Mouse (Mus musculus) cerebellum, postnatal 14 days (tissue): ENCODE data around the gene Msantd1.

ENCODE experiments used
- DNase-seq, 2 experiments: peaks; one replicate each; pipeline ENCODE4 v3.0.0; 2021; ENCODE audit warnings: mixed read lengths in 2 of 2

The Msantd1 gene

DNA sequence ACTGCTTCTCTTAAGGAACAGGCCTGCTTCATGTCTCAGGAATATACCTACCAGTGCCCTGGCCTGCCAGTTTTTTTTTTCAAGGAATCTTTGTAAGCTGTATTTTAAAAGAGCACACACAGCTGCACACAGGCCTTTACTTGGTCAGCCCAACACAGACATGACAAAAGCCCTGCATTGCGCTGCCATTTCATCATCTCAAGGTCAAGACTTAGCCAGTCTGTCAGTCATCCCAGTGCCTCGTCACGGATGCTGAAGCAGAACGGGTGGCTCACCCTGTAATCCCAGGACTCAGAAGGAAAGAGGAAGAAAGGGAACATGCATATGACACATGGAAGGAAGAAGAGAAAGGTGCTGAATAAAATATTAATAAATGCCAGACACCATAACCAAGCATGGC lies 19.8 kb downstream of the Msantd1 start:
- no peak for DNase-seq

DNA sequence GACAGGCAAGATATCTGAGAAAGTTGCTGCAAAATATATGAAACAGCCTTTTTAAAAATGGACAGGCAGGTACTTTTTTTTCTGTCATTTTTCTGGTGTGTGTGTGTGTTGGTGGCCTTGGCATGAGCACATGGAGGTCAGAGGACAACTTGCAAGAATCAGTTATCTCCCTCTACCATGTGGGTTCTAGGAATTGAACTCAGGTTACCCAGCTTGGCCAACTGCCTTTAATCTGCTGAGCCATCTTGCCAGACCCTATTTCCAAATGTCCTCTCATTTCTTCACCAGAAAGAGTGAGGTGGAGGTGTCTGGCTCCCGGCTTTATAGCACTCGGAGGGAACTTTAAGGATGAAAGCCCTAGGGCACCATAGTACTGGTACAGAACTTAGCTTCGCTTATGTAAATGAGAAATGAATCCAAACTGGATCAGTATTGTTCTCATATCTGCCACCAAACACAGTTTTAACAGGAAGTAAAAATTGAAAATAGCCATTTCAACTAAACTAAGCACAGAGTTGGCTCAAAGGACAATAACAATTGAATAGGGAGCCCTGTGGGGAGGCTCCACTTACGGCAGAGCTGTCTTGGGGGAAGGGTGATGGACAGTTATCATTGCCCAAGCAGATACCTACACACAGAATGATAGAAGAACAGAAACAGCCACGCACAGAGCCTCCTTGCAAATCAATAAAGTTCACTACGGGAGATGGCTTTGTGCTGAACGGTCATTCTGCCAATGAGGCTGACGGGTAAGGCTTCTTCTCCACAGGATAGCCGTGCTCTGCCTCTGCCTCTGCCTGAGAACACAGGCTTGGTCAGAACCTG lies 22.6 kb downstream of the Msantd1 start:
- DNase-seq, result no peak

DNA sequence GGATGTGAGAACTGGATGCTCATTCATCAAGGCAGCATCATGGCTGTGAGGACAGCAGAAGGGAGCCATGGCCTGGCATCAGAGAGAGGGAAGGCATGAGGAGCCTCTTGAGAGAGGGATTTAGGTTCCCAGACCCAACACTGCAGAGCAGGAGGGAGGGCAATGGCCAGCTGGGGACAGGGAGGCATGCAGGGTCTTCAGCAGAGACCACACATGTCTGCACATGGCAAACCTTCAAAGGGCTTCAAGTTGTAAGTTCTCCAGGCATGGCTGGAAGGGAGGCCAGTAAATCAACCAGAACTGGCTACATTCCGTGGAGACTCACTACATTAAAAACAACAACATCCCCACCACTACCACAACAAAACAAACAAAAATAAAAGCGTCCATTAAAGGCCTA lies 23.3 kb downstream of the Msantd1 start:
- no peak for DNase-seq

DNA sequence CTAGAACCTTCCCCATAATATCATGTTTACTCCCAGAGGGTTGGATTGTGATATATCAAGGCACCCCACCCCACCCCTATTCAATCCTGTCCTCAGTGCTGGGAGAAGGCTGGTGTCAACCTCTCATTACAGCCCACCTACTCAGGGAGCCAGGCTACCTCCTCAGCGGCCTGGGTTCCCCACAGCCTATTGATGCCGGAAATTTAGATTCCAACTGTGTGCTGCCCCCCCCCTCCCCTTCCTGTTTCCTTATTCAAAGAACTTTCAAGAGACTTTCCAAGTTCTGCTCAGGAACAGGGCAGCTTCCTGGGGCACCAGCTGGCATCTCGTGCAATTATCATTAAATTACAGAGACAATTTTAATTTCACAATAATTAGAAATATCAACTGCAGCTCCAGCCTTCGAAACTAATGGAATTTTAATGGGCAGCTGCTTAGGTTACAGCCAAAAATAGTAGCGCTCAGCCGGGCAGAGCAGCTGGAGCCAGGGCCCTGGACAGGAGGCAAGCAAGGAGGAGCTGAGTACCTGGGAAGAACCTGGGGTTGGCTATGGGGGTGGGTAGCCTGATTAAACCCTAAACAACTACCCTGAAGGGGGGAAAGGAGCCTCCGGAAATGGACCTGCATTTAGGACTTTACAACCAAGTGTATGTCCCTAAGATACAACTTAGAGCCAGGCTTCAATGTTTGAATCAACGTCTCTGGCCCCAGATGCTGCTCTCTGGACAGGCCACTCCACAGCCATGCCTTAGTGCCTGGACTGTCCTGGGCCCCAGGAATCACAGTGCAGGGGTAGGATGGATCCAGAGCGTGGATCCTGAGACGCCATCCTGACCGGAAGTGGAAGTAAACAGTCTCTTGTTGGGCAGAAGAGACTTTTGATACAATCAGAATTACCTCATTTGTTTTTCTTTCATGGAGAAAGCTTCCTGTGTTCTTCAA lies 24.0 kb downstream of the Msantd1 start:
- DNase-seq, result no peak

DNA sequence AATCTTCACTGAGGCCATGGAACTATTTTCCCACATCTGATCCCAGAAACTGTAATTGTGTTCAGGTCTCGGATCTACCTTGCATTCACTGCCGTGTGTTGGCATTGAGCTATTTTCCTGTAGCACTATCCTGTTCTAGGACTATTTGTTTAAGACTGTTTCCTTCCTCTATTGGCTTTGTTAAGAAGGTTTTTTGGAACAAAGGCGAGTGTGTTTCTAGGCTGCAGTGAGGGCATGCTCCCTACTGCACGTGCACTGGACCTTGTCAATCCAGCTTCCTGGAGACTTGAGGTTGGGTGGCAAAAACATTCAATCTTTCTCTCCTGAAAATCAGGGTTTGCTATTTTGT lies 24.6 kb downstream of the Msantd1 start:
- no peak for DNase-seq

DNA sequence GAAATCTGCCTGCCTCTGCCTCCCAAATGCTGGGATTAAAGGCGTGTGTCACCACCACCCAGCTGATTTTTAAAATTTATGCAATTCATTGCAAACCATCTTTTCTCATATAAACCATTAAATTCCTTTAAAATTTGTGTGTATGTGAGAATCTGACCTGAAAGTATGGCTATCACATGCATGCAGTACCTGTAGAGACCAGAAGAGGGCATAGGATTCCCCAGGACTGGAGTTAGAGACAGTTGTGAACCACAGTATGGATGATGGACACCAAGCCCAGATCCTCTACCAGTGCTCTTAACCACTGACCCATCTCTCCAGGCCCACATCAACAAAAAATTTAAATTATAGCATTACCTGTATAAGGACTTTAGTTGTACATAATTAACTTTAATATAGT lies 25.6 kb downstream of the Msantd1 start:
- DNase-seq, result peak in 1 of 2 experiments; percentile 45

DNA sequence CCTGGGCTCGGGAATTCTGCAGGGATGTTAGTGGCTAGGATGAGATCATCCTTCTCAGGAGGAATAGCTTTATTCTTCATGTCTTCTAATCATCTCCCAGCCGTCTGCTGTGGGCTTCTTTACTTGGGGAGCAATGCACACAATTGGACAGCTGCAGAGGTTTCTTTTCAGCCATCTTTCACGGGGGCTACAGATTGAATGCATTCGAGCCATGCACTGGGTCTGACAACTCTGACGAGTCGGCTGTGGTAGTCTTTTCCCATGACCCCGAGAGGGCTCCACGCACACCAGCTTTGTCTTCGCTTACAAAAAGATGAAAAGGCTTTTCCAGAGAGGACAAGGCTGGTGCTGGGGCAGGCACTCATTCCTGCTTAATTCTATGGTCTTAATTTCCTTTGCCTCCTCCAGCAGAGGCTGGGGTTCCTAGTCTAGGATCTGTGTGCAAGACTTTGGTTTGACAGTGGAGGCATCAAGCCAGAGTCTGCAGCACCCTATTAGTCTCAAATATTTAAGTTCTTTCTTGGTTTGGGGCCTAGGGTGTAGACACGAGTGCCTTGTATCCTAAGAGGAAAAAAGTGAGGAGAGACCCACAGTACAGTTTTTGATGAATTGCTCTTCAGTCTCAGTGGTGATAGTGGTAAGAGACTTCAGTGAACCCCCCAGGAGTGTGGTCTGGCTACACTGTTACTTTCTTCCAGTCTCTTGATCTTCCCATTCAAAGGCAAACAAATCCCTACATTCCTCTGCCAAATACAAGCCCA lies 34.1 kb downstream of the Msantd1 start:
- no peak for DNase-seq

DNA sequence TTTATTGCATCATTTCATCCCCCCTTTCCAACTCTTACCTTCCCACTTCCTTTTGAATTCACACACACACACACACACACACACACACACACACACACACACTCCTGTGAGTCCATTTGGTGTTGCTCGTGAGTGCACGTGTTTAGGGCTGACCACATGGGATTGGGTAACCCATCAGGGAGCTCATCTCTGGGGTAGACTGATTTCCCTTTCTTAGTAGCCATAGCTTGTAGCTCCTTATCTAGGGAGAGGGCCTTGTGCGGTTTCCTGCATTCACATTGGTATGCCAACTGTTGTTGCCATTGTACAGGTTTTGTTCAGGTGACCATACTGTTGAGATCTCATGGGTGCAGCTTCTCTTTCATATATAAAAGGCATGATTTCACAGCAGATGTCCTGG lies 35.6 kb downstream of the Msantd1 start:
- DNase-seq, result no peak

DNA sequence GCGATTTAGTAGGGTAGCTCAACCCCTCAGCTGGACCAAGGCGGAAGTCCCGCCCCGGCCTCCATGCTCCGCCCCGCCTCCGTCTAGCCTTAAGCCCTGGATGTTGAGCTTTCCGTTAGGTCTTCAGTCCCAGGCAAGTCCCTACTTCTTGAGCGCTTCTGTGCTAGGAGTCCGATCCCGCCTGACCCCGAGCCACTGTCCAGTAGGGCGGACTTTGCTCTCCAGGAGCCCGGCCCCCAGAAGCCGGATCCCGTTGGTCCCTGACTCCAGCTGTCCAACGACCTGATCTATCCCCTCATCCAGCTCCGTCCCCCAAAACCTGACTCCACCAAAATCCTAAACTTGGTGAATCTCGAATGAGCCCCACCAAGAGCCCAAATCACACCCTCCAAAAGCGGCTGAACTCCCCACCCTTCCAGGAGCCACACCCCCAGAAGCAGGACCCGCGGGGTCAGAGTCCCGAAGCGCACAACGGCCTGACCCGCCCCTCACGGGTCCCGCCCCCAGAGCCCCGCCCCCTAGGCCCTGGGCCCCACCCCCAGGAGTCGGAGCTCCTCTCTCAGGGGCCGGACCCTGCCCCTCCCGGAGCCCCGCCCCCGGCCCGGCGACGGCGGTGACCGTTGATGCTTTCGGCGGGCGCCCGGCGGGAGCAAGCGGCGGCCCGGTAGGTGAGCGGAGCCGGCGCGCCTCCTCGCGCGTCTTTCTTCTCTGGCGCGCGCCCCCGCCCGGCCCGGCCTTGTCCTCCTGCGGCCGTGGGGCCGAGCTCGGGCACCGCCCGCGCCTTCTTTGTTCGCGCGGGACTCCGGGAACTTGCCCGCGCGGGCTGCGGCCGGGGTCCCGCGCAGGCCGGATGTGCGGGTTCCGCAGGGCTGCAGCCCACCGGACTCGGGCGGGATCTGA lies 41.3 kb downstream of the Msantd1 start, which contains the start of gene Rgs12:
Gene Rgs12, plus strand, starts transcription at position 585 of the 900 bp plus-strand sequence.
- DNase-seq, result peak; percentile 69 to 74

DNA sequence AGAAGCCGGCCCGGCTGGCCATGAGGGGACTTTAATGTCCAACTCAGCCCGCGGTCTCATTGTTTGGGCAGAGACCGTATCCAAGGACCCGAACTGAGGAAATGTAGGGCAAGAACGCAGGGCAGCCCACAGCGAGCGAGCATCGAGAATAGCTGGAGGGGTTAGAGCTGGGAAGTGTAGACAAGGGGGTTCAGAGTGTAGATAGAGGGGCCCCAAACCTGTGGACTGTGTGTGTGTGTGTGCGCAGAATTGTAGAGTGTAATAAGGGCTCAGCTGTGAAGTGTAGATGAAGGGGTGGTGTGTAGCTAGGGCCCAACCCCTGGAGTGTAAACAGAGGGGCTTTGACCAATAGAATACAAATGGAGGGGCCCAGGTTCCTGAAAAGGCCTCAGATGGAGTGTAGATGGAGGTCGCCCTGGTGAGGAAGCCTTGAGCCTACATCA lies 42.0 kb downstream of the Msantd1 start:
- DNase-seq, result no peak

DNA sequence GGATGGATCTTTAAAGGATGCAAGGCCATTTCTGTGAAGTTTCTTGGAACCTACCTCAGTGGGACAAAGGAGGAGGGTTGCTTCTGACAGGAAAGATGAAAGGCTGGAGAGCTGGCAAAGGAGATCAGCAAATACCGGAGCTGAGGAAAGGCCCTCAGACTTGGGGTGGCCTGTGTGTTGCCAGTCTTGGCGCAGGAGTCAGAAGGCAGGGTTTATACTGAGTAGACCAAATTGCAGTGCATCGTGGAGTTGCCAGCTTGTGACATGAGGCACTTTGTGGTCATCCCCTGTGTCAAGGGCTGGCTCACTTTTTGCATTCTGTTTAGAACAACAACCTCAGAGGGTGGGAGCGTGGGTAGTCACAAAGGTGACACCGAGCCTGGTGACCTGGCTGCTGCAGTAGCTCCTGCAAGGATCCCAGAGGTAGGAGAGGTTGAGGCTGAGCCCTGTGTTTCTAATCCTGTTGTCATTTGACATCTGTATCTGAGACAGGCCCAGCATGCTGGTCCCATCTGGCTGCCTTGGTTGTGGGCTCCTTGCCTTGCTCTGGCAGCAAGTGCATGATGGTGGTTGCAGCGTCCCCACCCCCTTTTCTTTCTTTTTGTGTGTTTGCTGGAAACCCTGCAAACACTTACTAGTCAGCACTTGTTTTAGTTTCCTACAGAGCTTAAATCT lies 42.8 kb downstream of the Msantd1 start:
- DNase-seq, result peak; percentile 57 to 66

DNA sequence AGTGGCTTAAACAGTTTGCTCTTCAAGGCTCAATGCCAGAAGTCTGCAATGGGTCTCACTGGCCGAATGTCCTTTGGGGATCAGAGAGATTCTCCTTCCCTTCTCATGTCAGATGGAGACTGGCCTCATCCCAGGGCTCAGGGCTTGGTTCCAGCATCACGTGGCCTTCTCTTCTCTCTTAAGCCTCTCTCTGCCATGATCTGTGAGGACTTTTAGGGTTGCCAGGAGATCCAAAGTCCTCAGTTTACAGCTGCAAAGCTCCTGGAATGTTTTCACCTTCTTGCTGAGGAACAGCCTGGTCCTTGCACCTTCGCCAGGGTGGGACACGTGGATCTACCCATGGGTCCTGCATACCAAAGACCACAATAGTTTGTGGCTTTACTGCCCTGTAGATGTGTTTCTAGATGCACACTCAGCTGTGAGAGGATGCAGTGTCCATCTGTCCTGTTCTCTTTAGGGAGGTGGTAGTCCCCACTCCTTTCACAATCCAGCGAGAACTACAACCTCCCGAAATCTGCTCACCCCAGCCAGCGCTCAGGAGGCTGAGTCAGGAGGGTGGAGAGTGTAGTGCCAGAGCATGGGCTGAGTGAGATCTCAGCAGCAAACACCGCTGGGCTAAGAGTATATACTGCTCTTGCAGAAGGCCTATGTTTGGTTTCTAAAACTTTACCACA lies 43.5 kb downstream of the Msantd1 start:
- peak; percentile 74 to 85 for DNase-seq

DNA sequence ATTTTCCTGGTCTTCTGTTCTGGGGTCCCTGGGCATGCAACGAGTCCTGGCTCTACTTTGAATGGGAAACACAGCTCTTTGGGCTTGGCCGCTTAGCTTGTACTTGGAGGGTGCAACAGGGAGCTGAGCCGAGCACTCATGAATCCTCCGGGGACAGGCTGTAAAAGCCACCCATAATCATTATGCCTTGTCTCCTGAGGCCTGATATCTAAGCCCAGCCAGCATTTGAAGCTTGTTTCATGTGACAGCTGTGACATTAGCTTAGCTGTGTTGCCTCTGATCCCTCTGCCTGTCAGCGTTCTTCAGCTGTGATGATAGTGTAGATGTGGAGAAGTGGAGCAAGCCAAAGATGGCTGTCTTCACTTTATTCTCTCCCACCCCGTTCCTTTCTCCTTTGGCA lies 46.7 kb downstream of the Msantd1 start:
- DNase-seq, result no peak

DNA sequence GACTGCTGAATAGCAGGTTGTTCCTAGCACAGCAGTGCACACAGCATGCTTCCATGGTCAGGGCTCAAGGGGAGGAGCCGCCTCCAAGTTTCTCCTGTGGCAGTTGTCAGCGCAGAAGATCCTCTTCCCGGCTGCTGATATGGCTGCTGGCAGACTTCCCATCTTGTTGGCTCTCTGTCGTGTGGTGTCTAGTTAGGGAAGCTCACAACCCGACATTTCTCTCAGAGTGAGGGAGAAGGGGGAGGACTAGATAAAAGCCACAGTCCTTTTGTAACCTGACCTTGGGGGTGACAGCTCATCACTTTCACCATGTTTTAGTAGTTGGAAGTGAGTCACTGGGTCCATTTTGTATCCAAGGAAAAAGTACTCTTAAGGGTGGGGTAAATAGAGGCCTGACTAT lies 47.8 kb downstream of the Msantd1 start:
- peak; percentile 68 for DNase-seq

DNA sequence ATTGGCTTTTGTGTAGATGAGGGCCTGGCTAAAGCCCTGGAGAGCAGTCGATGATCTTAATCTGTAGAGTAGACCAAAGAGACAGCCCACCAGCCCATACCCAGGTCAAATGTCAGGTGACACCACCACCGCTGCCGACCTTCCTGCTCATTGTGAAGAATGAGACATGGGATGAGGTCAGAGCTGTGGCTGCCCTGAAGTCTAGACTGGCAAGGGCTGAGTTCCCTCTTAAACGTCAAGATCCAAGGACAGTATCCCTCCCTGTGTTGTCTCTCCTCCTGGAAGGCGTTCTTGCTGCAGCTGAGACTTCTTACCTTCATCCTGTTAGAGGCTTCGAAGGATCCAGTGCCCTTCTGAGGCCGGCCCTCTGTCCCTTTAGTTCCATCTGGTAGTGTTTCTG lies 48.3 kb downstream of the Msantd1 start:
- DNase-seq, result no peak

DNA sequence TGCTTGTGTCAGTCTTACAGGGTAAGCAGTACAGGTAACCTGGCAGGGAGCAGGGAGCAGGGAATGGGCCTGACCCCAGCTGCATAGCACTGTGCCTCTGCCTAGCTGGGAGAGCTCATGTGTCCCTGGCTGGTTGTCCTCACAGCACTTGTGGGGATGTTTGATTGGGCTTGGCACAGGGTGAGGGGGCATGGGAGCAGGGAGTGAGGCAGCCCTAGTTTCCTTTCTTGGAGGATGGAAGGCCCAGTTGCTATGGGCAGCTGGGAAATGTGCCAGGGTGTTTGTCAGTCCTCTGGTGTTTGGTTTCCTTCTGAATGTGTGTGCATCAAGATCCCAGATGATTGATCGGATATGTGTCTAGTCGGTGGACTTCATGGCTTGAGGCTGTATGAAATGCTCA lies 49.2 kb downstream of the Msantd1 start:
- DNase-seq, result peak; percentile 34 to 50

DNA sequence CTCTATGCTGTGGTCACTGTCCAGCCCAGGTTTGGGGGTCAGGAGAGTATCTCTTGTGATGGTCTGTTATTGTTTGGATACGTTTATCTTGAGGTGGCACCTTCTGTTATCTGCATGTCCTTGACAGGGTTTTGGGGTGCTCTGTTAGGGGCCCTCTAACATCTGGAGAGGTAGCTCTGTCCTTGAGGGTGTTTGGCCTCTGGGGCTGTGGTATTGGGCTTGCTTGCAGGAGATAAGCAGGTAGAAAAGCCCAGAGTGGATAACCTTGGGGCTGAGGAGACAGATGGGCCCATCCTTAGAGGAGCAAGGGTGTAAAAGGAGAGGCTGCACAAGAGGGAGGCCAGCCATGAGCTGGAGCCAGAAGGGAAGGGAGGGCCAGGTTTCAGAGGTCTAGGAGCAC lies 52.2 kb downstream of the Msantd1 start:
- no peak for DNase-seq

DNA sequence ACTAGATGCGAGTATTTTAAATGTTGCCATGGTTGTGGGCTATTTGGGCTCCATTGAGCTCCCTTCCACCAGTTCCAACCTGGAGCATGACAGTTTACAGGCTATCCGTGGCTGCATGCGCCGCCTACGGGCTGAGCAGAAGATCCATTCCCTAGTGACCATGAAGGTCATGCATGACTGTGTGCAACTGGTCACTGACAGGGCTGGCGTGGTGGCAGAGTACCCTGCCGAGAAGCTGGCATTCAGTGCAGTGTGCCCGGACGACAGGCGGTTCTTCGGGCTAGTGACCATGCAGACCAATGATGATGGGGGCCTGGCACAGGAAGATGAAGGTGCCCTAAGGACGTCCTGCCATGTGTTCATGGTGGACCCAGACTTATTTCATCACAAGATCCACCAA lies 57.7 kb downstream of the Msantd1 start:
- DNase-seq, result peak; percentile 32 to 33

DNA sequence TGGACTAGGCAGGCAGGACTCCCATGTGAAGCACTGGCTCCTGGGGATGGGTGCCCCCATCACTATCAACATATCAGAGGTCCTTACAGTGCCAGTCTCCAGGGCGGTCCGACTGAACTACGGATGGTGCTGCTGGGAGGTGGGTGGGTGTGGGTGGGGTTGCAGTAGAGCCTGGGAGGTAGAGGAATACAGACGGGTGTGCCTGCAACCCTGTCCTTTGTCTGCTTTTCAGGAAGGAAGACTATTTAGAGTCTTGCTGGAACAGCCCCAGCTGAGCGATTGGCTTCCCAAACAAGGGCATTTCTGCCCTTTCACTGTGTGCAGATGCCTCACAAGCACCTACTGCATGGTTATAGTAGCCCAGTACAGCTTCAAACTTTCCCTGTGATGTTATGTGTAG lies 60.6 kb downstream of the Msantd1 start:
- DNase-seq, result no peak

DNA sequence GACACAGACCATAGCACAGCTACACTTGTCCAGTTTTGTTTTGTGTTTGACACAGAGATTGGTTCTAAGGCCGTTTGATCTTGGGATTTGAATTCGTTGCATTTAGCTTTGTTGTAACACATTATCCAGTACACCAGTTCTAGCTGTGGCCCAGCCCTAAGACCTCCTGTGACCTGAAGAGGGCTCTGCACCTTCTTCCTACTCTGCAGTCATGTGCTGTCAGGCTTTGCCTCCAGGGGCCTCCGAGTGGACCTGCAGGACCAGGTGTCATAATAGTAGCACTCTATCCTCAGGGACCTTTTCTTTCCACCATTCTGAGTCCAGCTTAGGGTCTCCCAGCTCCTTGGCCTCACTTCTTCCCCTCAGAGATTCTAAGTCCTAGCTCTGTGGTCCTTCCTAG lies 64.7 kb downstream of the Msantd1 start:
- DNase-seq, result no peak
